Mouse (Mus musculus): ENCODE results near the gene Kcnj14. TPM values are rescaled to one million over a fixed set of nuclear protein-coding genes. Genes with fewer than 3 reads are reported as not detected.

Kcnj14 gene
- total and polyA plus RNA-seq, 3 experiments = 1.3 to 3.2 (median 1.5) TPM

DNA sequence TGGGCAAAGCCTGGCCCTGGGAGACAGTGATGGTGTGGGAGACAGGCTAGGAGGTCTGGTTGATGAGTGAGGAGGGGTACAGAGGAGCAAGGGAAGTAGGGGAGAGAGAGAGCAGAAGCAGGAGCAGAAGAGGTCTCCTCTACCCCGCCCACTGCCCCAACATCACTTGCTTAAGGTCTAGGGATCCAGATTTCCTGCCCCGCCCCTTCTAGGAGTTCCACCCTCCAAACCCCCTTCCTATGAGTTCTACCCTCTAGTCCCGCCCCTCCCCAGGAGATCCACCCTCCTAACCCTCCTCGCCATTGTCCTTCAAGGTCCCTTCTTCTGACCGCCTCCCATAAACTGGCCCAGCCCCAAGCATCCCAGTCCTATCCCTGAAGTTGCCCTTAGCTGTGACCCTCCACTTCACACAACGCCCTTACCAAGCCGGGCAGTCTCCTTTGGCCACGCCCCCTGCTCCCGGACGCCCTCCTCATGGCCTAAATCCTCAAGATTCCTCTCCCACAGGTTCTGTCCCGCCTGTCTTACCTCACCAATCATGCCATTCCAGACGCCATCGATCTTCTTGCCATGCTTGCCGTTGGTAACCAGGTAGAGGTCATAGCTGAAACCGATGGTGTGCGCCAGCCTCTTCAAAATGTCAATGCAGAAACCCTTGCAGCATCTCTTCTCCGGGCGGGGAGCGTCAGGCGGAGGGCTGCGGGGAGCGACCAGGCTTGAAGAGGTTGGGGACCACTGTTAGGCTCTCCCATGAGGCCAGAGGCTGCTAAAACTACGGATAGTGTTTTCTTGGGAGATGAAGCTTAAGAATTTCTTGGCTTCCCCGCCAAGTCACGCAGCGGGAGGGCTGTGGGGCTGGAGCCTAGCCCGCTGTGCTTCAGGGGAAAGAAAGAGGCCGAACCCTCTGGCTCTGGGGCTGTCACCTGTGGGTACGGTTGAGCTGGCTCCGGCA lies 32.6 kb upstream of the Kcnj14 start:
- H3K79me2 ChIP-seq (replicated peaks; ENCODE audit: control insufficient read depth, extremely low read depth, insufficient read depth, poor library complexity, severe bottlenecking) = no peaks in the 10 kb centered on the region
- dilution Hi-C loops (cut with MboI; ENCODE audit: extremely low pct_ligation_motif_present, extremely low pct_unique_long_range_greater_than_20kb, low sequenced_read_pairs) (no loop called here), in situ Hi-C loops (cut with MboI; ENCODE audit: low pct_ligation_motif_present, low pct_unique_long_range_greater_than_20kb, low sequenced_read_pairs) (no loop called here)
- H3K36me3 ChIP-seq (replicated peaks in 1 of 2; ENCODE audit: control insufficient read depth in 1 of 2, insufficient read depth in 1 of 2, low read length in 1 of 2) = no peaks in the 10 kb centered on the region
- H3K9me3 ChIP-seq (replicated peaks; ENCODE audit: low read length) = no peaks in the 10 kb centered on the region
- H3K27me3 ChIP-seq (replicated peaks) = peaks cover 56% of the 10 kb centered on the region
- H3K4me1 ChIP-seq (ENCODE audit: control insufficient read depth in 1 of 2, insufficient read depth in 2 of 2) = no peaks in the 10 kb centered on the region; a peak in 1 of 4 replicates
- no peak overlapping the region for H3K4me2 ChIP-seq (ENCODE audit: insufficient read depth, low read depth, poor library complexity, severe bottlenecking)
- no peak overlapping the region for H3K27ac ChIP-seq (ENCODE audit: insufficient read depth, low read depth)
- H3K4me3 ChIP-seq (replicated peaks in 1 of 3; ENCODE audit: low read depth in 2 of 3, low read length in 2 of 3, poor library complexity in 1 of 3) = no peak overlapping the region
- no peak overlapping the region for H3K9ac ChIP-seq (ENCODE audit: insufficient read depth, low read depth)
- no peak for DNase-seq (ENCODE audit: extremely low read depth)
- TF ChIP-seq POLR2AphosphoS2 (IDR thresholded peaks at IDR 0.05; ENCODE audit: low read depth, low read length) = no peak
- no peak for TF ChIP-seq USF2 (conservative IDR thresholded peaks at IDR 0.05; ENCODE audit: low read depth, low read length)

DNA sequence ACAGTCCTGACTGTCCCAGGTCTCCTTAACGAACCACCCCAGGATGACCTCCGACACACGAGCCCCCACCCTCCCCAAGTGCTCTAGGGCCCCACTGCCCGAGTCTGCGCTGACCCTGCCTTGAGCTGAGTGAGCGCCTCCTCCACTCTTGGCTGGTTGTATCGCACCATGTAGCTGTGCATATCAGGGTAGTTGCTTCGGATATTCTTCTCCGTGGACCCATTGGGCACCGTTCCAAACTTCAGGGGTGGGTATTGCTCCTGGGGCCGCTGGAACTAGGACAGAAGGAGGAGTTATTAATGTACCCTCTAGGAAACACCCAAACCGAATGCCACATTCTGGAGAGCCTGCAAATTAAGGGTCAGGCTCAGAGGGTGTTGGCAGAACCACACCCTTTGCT lies 28.5 kb upstream of the Kcnj14 start:
- Histone ChIP-seq H3K27me3 (replicated peaks) (peaks cover 32% of the 10 kb centered on the region), H3K79me2 (replicated peaks; ENCODE audit: control insufficient read depth, extremely low read depth, insufficient read depth, poor library complexity, severe bottlenecking) (no peaks in the 10 kb centered on the region), H3K4me2 (ENCODE audit: insufficient read depth, low read depth, poor library complexity, severe bottlenecking) (no peak overlapping the region), H3K36me3 (replicated peaks in 1 of 2; ENCODE audit: control insufficient read depth in 1 of 2, insufficient read depth in 1 of 2, low read length in 1 of 2) (no peaks in the 10 kb centered on the region), H3K27ac (ENCODE audit: insufficient read depth, low read depth) (no peak overlapping the region), H3K4me3 (replicated peaks in 1 of 3; ENCODE audit: low read depth in 2 of 3, low read length in 2 of 3, poor library complexity in 1 of 3) (no peak overlapping the region), H3K9ac (ENCODE audit: insufficient read depth, low read depth) (no peak overlapping the region), H3K9me3 (replicated peaks; ENCODE audit: low read length) (no peaks in the 10 kb centered on the region), H3K4me1 (ENCODE audit: control insufficient read depth in 1 of 2, insufficient read depth in 2 of 2) (no peaks in the 10 kb centered on the region; a peak in 1 of 4 replicates)
- no peak for DNase-seq (ENCODE audit: extremely low read depth)
- in situ Hi-C loops (cut with MboI; ENCODE audit: low pct_ligation_motif_present, low pct_unique_long_range_greater_than_20kb, low sequenced_read_pairs) (no loop called here), dilution Hi-C loops (cut with MboI; ENCODE audit: extremely low pct_ligation_motif_present, extremely low pct_unique_long_range_greater_than_20kb, low sequenced_read_pairs) (no loop called here)
- no peak for TF ChIP-seq NELFE (IDR thresholded peaks at IDR 0.05; ENCODE audit: low read depth, low read length)
- TF ChIP-seq ZC3H11A (IDR thresholded peaks at IDR 0.05; ENCODE audit: low read depth, low read length) = no peak
- TF ChIP-seq MYC (IDR thresholded peaks at IDR 0.05; ENCODE audit: low read depth, low read length) = no peak
- TF ChIP-seq TCF12 (IDR thresholded peaks at IDR 0.05; ENCODE audit: low read depth, low read length) = no peak
- no peak for TF ChIP-seq TBP (conservative IDR thresholded peaks at IDR 0.05; ENCODE audit: low read depth, low read length)
- no peak for TF ChIP-seq CHD1 (IDR thresholded peaks at IDR 0.05; ENCODE audit: low read depth, low read length)
- no peak for TF ChIP-seq ETS1 (conservative IDR thresholded peaks at IDR 0.05; ENCODE audit: low read depth, low read length)
- no peak for TF ChIP-seq EP300 (IDR thresholded peaks at IDR 0.05; ENCODE audit: low read length)
- no peak for TF ChIP-seq POLR2AphosphoS2 (IDR thresholded peaks at IDR 0.05; ENCODE audit: low read depth, low read length)
- TF ChIP-seq POLR2A (IDR thresholded peaks at IDR 0.05; ENCODE audit: low read depth, low read length) = no peak
- no peak for TF ChIP-seq MXI1 (IDR thresholded peaks at IDR 0.05; ENCODE audit: low read depth, low read length)
- no peak for TF ChIP-seq USF1 (IDR thresholded peaks at IDR 0.05; ENCODE audit: low read depth, low read length)
- TF ChIP-seq MAX (IDR thresholded peaks at IDR 0.05; ENCODE audit: low read length) = no peak
- TF ChIP-seq IRF4 (IDR thresholded peaks at IDR 0.05; ENCODE audit: low read depth, low read length) = no peak
- TF ChIP-seq JUN (IDR thresholded peaks at IDR 0.05; ENCODE audit: insufficient read depth, low read depth, low read length) = no peak
- TF ChIP-seq JUND (conservative IDR thresholded peaks at IDR 0.05; ENCODE audit: low read depth, low read length) = no peak
- TF ChIP-seq MEF2A (IDR thresholded peaks at IDR 0.05; ENCODE audit: borderline replicate concordance, low read depth, low read length) = no peak
- no peak for TF ChIP-seq CTCF (conservative IDR thresholded peaks at IDR 0.05 in 1 of 2, IDR thresholded peaks at IDR 0.05 in 1 of 2; ENCODE audit: low read depth in 2 of 2, low read length in 2 of 2)
- no peak for TF ChIP-seq UBTF (IDR thresholded peaks at IDR 0.05; ENCODE audit: low read depth, low read length)
